Mouse (Mus musculus) neutrophil, adult 5-6 weeks (primary cell): ENCODE data around the gene Scgb2b2. TPM values are rescaled to one million over a fixed set of nuclear protein-coding genes. Genes with fewer than 3 reads are reported as not detected.

ENCODE experiments used
- ATAC-seq: fragments of 151-379, 151-347 bp; 2 replicates; pipeline ENCODE4 v1.8.0; 2017; ENCODE audit warnings: mild to moderate bottlenecking, moderate TSS enrichment; ENCODE audit not compliant: insufficient number of reproducible peaks, poor library complexity, low FRiP score, severe bottlenecking; ENCODE audit errors: extremely low read depth
- total RNA-seq: library from RNA; stranded (forward); fragments of 200-1000 nt; gene quantifications from 2 replicates; pipeline ENCODE4 v1.2.3, GENCODE M21; 2017

Scgb2b2 gene
- total RNA-seq = not detected in 2 replicates

GRCm38 (mm10) chr7:31290208-31290607 lies at the start of gene Scgb2b2:
TSS of gene Scgb2b2 (plus strand) at chr7:31290508.
- no peak for ATAC-seq

GRCm38 (mm10) chr7:31291721-31292120 lies 1.4 kb downstream of the Scgb2b2 start, which contains the start of gene Scgb1b2:
TSS of gene Scgb1b2 (minus strand) at chr7:31291821.
- no peak for ATAC-seq

Other genes with a start within 250 kb of the Scgb2b2 start
- gene Fxyd5, start 248.0 kb upstream of the Scgb2b2 start, total RNA-seq = 1,836 and 1,901 TPM in 2 replicates
- gene Fxyd7, start 239.0 kb upstream of the Scgb2b2 start, total RNA-seq = 0.86 and 2.0 TPM in 2 replicates
- gene Fxyd1, start 233.3 kb upstream of the Scgb2b2 start, total RNA-seq = not detected in 2 replicates
- gene Lgi4, start 231.2 kb upstream of the Scgb2b2 start, total RNA-seq = 0.12 and 1.1 TPM in 2 replicates
- not detected in 2 replicates for gene Fxyd3, start 213.8 kb upstream of the Scgb2b2 start, total RNA-seq
- 1.2 TPM in 1 of 2 replicates, not detected in the other for gene Hpn, start 175.2 kb upstream of the Scgb2b2 start, total RNA-seq
- 2.0 TPM in 1 of 2 replicates, not detected in the other for gene Scn1b, start 163.5 kb upstream of the Scgb2b2 start, total RNA-seq
- gene Gramd1a, start 134.6 kb upstream of the Scgb2b2 start, total RNA-seq = 187 and 202 TPM in 2 replicates
- not detected in 2 replicates for gene Scgb1b2, start 1.3 kb downstream of the Scgb2b2 start, total RNA-seq
- gene Scgb2b3, start 71.6 kb downstream of the Scgb2b2 start, total RNA-seq = not detected in 2 replicates
- not detected in 2 replicates for gene Scgb1b3, start 85.1 kb downstream of the Scgb2b2 start, total RNA-seq